Mouse (Mus musculus) neural tube, embryonic 14.5 days (tissue): ENCODE measurements at regions not wholly inside any gene's neighbourhood (a gene's known extent, or its start where the extent isn't known, plus 50 kb on each side); places are given as distances from the start of the nearest gene placed in this dataset.
"Not testable (repeated sequence)": the region's sequence is repeated elsewhere in the genome, so short reads cannot be mapped to it uniquely, and the experiment has no call there.

Experiments
- ATAC-seq: fragments of 200-750 bp; cut with Nextera tagmentation; 2 replicates; pipeline ENCODE4 v1.8.0; 2017; ENCODE audit warnings: low read depth, mild to moderate bottlenecking, moderate TSS enrichment, moderate library complexity
- H3K27ac ChIP-seq: fragments of 300-500 bp; sonication (generic); 2 replicates; pipeline ENCODE4 v1.5.1; 2014; ENCODE audit warnings: low read depth, mild to moderate bottlenecking, control low read depth, low read length, moderate library complexity, mixed read lengths
- H3K27me3 ChIP-seq: fragments of 300-500 bp; sonication (generic); 2 replicates; pipeline ENCODE4 v1.6.1; 2014; ENCODE audit warnings: low read length; ENCODE audit not compliant: control insufficient read depth, insufficient read depth
- H3K36me3 ChIP-seq: fragments of 300-500 bp; sonication (generic); 2 replicates; pipeline ENCODE4 v1.6.1; 2014; ENCODE audit warnings: low read length, mixed read lengths; ENCODE audit not compliant: control insufficient read depth, insufficient read depth
- H3K4me1 ChIP-seq: fragments of 300-500 bp; sonication (generic); 2 replicates; pipeline ENCODE4 v1.6.1; 2014; ENCODE audit warnings: low read length; ENCODE audit not compliant: control insufficient read depth, insufficient read depth
- H3K4me2 ChIP-seq: fragments of 300-500 bp; sonication (generic); 2 replicates; pipeline ENCODE4 v1.6.1; 2014; ENCODE audit warnings: mild to moderate bottlenecking, low read depth, low read length, control low read depth
- H3K4me3 ChIP-seq: fragments of 300-500 bp; sonication (generic); 2 replicates; pipeline ENCODE4 v1.5.1; 2014; ENCODE audit warnings: low read depth, low read length, control low read depth, mixed read lengths
- H3K9ac ChIP-seq: fragments of 300-500 bp; sonication (generic); replicated peaks from 2 replicates; pipeline ENCODE4 v1.6.1; 2014; ENCODE audit warnings: low read depth, mild to moderate bottlenecking, control low read depth, low read length, mixed read lengths
- H3K9me3 ChIP-seq: fragments of 300-500 bp; sonication (generic); 2 replicates; pipeline ENCODE4 v1.6.1; 2016; ENCODE audit warnings: low read length; ENCODE audit not compliant: control insufficient read depth
- WGBS: fragments of 180-500 bp; shearing (Covaris S2); extraction: QIAGEN DNeasy Blood & Tissue Kit; methylation state at CpG from one replicate; pipeline ENCODE4 v1.1.7; 2014; 5-methylcytosine and 5-hydroxymethylcytosine counted together

DNA sequence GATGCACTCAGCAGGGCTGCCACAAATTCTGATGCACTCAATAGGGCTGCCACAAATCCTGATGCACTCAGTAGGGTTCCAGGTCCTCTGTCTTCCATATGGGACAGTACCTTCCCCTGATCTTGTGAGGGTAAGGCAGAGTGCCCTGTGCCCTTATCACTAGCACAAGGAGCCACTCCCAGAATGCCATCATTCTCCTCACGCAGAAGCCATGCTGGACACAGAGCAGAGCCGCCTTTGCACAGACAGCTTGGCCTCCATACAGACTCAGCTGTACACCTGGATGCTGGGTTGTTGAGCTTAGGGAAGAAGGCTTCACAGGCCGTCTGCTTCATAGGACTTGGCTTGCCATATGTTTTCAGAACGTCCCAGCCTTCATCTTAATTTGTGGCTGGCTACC, 151.3 kb upstream of the A430005L14Rik start:
- H3K4me2 ChIP-seq: no peak overlapping the region; the same call in 1 of the 2 replicates
- H3K27ac ChIP-seq: peak overlapping the region; percentile 78
- peaks cover 6% of the 10 kb centered on the region; the same call in 1 of the 2 replicates for H3K4me1 ChIP-seq
- no peaks in the 10 kb centered on the region for H3K9me3 ChIP-seq
- WGBS: 24% methylated on average over 4 of the region's 4 CpGs
- ATAC-seq: no peak
- H3K9ac ChIP-seq: peak overlapping the region; percentile 29
- no peak overlapping the region for H3K4me3 ChIP-seq
- no peaks in the 10 kb centered on the region for H3K27me3 ChIP-seq
- no peaks in the 10 kb centered on the region for H3K36me3 ChIP-seq

DNA sequence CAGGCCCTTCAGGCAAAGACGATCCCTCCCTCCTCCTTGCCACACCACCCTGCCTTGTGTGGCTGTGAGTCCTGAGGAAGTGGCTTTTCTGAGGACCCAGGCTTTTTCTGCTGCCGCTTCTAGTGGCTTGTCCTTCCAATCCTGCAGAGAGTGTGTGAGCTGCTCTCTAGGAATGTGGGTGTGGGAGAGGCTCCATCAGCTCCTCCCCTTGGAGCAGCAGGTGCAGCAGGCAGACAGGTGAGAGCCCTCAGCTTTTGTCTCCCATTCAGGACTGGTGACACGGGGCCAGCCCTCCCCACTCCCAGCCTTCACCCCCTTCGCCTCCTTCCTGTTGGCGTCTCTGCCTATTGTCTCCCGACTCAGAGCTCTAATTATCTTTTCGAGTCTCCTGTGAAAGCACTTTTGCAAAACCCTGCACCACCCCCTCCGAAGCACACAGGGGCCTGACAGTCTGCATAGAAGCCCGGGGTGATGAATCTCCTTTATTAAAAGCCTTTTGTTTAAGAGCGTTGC, 150.8 kb upstream of the A430005L14Rik start:
- Histone ChIP-seq H3K9me3 (no peaks in the 10 kb centered on the region), H3K4me3 (no peak overlapping the region), H3K27ac (peak overlapping the region; percentile 78), H3K36me3 (no peaks in the 10 kb centered on the region), H3K27me3 (no peaks in the 10 kb centered on the region), H3K9ac (peak overlapping the region; percentile 29), H3K4me1 (peaks cover 6% of the 10 kb centered on the region; the same call in 1 of the 2 replicates), H3K4me2 (peak overlapping the region; percentile 29)
- WGBS: 3% methylated on average over 10 of the region's 10 CpGs
- peak; percentile 65; the same call in 1 of the 2 replicates for ATAC-seq

DNA sequence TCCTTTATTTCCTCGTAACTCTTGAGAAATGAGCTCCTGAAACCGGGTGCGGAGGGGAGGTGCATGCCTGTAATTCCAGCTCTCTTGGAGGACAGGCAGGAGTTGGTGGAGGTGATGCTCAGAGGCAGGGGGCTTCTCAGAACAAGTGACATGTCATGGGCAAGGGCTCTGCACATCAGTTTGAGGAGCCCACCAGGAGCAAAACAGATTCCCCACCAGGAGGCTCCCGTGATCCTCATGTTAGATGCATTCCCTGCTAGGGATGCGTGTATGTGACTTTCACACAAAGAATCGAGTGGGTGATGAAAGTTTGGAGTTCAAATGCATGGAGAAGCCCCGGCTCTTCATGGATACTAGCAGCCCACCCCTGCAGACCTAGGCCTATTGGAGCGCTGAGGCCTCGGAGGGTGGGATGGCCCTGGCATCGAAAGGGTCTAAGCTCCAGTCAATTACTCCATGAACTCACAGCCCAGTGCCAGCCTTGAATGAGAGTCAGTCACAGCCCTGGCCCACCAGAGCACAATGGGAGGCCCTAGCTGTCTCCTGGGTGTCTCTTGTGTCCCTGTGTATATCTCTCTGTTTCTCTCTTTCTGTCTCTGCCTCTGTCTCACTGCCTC, 150.1 kb upstream of the A430005L14Rik start:
- Histone ChIP-seq H3K36me3 (no peaks in the 10 kb centered on the region), H3K4me1 (peaks cover 6% of the 10 kb centered on the region; the same call in 1 of the 2 replicates), H3K9ac (no peak overlapping the region), H3K4me2 (peak overlapping the region; percentile 29; the same call in 1 of the 2 replicates), H3K27ac (peak overlapping the region; percentile 78; the same call in 1 of the 2 replicates), H3K4me3 (no peak overlapping the region), H3K9me3 (no peaks in the 10 kb centered on the region), H3K27me3 (no peaks in the 10 kb centered on the region)
- WGBS: 17% methylated on average over 10 of the region's 10 CpGs
- peak; percentile 48; the same call in 1 of the 2 replicates for ATAC-seq

DNA sequence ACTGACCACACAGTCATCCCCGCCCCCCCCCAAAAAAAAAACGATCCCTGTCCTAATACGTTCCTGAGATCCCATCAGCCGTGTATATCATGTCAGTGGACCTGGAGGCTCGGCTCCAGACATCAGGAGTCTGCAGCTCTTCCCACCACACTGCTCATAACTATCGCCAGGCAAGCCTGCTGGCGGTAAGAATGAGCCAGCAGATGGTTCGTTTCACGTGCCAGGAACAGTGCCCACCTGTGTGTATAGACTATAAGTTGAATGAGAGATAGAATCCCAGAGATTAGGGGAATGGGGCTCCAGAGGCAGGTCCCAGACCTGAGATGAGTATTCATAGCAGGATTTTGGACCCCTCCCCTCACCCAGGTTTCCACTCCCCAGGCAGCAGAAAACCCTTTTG, 144.2 kb upstream of the A430005L14Rik start:
- H3K27ac ChIP-seq: no peak overlapping the region
- H3K36me3 ChIP-seq: no peaks in the 10 kb centered on the region
- H3K4me3 ChIP-seq: no peak overlapping the region
- no peaks in the 10 kb centered on the region for H3K9me3 ChIP-seq
- no peaks in the 10 kb centered on the region for H3K27me3 ChIP-seq
- 87% methylated on average over 9 of the region's 9 CpGs for WGBS
- H3K4me1 ChIP-seq: no peaks in the 10 kb centered on the region
- no peak overlapping the region for H3K4me2 ChIP-seq
- no peak overlapping the region for H3K9ac ChIP-seq
- ATAC-seq: no peak

DNA sequence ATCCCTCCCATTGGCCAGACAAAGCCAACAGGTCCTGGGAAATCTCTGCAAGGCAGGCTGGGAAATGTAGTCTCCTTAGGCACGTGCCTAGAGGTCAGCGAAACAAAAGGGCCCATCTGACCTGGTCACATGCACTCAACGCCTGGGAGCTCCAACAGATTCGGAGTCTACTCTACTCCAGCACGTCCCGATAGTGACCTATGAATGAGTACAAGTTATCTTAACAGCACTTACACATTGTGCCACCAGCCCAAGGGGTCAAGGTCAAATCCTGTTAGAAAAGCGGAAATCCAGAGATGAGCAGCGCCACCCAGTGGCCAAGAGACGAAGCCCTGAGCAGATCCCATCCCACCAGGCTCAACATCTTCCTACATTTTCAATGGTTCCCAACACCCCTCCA, 129.1 kb upstream of the A430005L14Rik start:
- Histone ChIP-seq H3K4me3 (no peak overlapping the region), H3K9me3 (no peaks in the 10 kb centered on the region), H3K27ac (no peak overlapping the region), H3K4me1 (no peaks in the 10 kb centered on the region), H3K9ac (no peak overlapping the region), H3K36me3 (no peaks in the 10 kb centered on the region), H3K4me2 (no peak overlapping the region), H3K27me3 (no peaks in the 10 kb centered on the region)
- ATAC-seq: no peak
- WGBS: 39% methylated on average over 9 of the region's 9 CpGs

DNA sequence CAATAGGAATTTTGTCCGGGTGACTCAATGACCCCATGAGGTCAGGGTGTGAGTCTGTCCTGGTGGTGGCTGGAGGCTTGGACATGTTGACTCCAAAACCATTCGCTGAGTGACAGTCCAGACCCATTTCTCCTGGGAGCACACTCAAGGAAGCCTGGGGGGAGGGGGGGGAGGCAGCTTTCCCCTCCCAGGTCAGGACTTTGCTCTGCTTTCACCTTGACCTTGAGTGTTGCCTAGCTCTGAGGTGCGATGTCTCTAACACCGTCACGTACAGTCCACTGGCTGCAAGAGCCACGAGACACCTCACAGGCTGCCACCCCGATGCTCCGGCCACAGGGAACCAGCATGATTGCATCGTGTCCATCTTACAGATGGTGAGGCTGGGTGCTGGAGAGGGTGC, 127.3 kb upstream of the A430005L14Rik start:
- Histone ChIP-seq H3K27me3 (no peaks in the 10 kb centered on the region), H3K4me3 (no peak overlapping the region), H3K4me1 (no peaks in the 10 kb centered on the region), H3K36me3 (no peaks in the 10 kb centered on the region), H3K9me3 (no peaks in the 10 kb centered on the region), H3K9ac (no peak overlapping the region), H3K4me2 (no peak overlapping the region), H3K27ac (no peak overlapping the region)
- ATAC-seq: no peak
- 94% methylated on average over 9 of the region's 9 CpGs for WGBS

DNA sequence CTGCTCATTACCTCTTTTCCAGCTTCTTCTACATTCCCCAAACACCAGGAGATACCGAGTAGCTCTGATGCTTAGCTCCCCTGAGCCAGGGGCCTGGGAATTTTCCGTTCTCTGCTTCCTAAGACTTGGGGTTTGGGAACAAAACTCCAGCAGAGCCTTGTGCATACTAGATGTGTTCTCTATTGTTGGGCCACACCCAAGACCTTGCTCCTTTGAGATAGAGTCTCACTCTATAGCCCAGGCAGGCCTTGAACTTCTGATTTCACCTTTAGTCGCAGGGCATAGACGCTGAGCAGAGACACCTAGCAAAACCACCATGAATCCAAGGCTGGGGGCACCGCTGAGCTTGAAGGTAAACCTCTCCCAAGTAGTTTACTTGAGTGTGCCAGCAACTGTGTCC, 126.5 kb upstream of the A430005L14Rik start:
- Histone ChIP-seq H3K9me3 (no peaks in the 10 kb centered on the region), H3K27ac (no peak overlapping the region), H3K36me3 (no peaks in the 10 kb centered on the region), H3K4me2 (no peak overlapping the region), H3K4me3 (no peak overlapping the region), H3K27me3 (no peaks in the 10 kb centered on the region), H3K4me1 (no peaks in the 10 kb centered on the region), H3K9ac (no peak overlapping the region)
- ATAC-seq: no peak
- 91% methylated on average over 5 of the region's 5 CpGs for WGBS

DNA sequence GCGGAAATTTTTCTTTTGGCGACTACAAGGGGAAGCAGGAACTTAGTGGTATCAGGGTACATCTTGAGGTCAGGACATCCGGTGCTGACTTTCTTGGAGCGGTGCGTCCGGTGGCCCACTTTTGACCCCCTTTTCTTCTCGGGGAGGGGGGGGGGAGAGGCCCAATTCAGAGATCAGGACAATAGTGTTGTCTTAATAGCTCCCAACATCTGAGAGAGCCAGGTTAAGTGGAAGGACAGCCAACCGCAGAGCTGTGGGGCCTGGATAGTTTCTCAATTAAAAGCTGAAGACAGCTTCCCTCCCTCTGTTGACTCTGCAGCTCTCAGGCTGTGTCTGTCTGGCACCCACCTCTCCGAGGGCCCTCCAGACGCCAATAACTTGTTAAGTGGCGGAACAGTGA, 125.8 kb upstream of the A430005L14Rik start:
- H3K4me1 ChIP-seq, H3K4me2 ChIP-seq, H3K4me3 ChIP-seq, H3K27ac ChIP-seq, H3K9me3 ChIP-seq, H3K9ac ChIP-seq, H3K36me3 ChIP-seq, H3K27me3 ChIP-seq, ATAC-seq: not testable (repeated sequence)
- WGBS: 85% methylated on average over 10 of the region's 11 CpGs

DNA sequence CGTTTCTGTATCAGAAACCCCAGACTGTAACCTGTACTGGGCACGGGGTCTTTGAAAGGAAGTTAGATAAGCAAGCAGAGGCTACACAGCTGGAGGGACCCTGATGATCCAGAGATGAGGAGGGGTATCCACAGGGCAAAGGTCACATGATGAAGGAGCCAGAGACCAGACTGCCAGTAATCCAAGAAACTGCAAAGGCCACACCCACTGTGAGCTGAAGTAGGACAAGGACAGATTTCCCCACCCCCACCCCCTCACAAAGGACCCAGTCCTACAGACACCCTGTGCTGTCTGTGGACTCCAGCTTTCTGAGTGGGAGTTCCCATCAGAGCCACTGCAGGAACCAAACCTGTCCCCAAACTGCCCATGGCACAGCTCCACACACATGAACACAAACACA, 124.9 kb upstream of the A430005L14Rik start:
- H3K36me3 ChIP-seq: no peaks in the 10 kb centered on the region
- H3K27ac ChIP-seq: no peak overlapping the region
- H3K4me3 ChIP-seq: no peak overlapping the region
- 85% methylated on average over 2 of the region's 2 CpGs for WGBS
- no peaks in the 10 kb centered on the region for H3K27me3 ChIP-seq
- no peak for ATAC-seq
- no peak overlapping the region for H3K4me2 ChIP-seq
- H3K9me3 ChIP-seq: no peaks in the 10 kb centered on the region
- H3K9ac ChIP-seq: no peak overlapping the region
- no peaks in the 10 kb centered on the region for H3K4me1 ChIP-seq
